Mouse (Mus musculus): ENCODE data around the gene Mief1. TPM values are rescaled to one million over a fixed set of nuclear protein-coding genes. Genes with fewer than 3 reads are reported as not detected.

Gene Mief1
- polyA plus RNA-seq, 1 experiment from 2014 or later = 35.2 TPM

GRCm38 (mm10) chr15:80257602-80258239, 23.9 kb downstream of the Mief1 start:
- peak overlapping the region; percentile 11; the same call in 1 of the 2 replicates for H3K9ac ChIP-seq (ENCODE audit: low read depth, low read length)
- H3K36me3 ChIP-seq (ENCODE audit: control insufficient read depth, insufficient read depth, low read length) = peaks cover 28% of the 10 kb centered on the region
- H3K4me3 ChIP-seq (ENCODE audit: low read depth, low read length) = no peak overlapping the region
- peaks cover 35% of the 10 kb centered on the region for H3K4me1 ChIP-seq (ENCODE audit: control insufficient read depth, insufficient read depth, low read length)
- H3K4me2 ChIP-seq (ENCODE audit: low read length) = peak overlapping the region; percentile 94
- no peak for ATAC-seq
- peak overlapping the region; percentile 97 for H3K27ac ChIP-seq (ENCODE audit: low read length)
- WGBS = 19% methylated on average over 4 of the region's 4 CpGs
- no peaks in the 10 kb centered on the region for H3K9me3 ChIP-seq (replicated peaks; ENCODE audit: control insufficient read depth, low read length, poor library complexity, severe bottlenecking)
- no peaks in the 10 kb centered on the region for H3K27me3 ChIP-seq (ENCODE audit: control insufficient read depth, insufficient read depth, low read depth, low read length)

DNA sequence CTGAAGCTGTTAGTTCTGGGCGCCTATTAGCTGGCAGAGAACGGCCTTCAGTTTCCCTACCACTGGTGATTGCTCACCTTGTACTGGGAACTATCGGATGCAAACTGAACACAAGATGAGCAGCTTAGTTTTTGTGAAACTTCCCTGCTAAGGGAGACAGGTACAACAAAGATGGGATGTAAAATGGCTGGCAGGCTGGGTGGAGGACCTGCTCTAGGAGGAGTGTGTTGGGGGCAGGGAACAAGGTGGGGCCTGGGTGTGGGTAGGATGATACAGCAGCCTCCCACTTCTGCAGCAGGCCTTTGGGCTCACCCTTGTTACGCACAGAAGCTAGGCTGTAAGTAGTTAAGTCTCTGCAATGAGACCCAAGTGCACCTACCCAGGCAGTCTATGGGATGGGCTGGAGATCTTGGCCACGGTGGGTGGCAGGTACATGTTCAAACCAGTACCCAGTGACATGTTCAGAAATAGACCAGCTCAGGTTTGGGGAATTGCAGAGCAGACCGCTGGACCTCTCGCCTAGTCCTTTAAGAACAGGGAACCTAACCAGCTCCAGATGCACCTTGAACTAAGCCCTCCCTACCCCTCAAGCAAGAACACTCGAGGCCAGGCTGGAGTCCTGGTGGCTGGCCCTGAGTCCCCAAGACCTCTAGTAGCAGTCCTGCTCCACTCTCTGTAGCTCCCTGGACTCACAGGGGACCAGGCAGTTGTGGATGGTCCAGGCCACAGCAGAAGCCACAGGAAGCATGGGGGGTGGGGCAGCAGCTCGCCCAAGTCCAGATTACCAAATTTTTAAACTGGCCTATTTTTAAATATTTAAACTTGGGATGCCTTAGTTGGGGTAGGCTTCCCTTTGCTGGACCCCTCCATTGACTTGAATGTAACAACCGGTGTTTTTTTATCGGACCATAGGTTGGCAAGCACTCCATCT, 24.7 kb downstream of the Mief1 start:
- H3K9me3 ChIP-seq (replicated peaks; ENCODE audit: control insufficient read depth, low read length, poor library complexity, severe bottlenecking) = no peaks in the 10 kb centered on the region
- H3K27me3 ChIP-seq (ENCODE audit: control insufficient read depth, insufficient read depth, low read depth, low read length) = no peaks in the 10 kb centered on the region
- H3K36me3 ChIP-seq (ENCODE audit: control insufficient read depth, insufficient read depth, low read length) = peaks cover 28% of the 10 kb centered on the region
- H3K4me2 ChIP-seq (ENCODE audit: low read length) = no peak overlapping the region
- peaks cover 43% of the 10 kb centered on the region for H3K4me1 ChIP-seq (ENCODE audit: control insufficient read depth, insufficient read depth, low read length)
- no peak overlapping the region for H3K4me3 ChIP-seq (ENCODE audit: low read depth, low read length)
- 67% methylated on average over 11 of the region's 11 CpGs for WGBS
- no peak for ATAC-seq
- 0 out of 2 replicates have a peak overlapping the region, but pooled peaks have one; percentile 11 for H3K9ac ChIP-seq (ENCODE audit: low read depth, low read length)
- H3K27ac ChIP-seq (ENCODE audit: low read length) = peak overlapping the region; percentile 22; the same call in 1 of the 2 replicates

DNA sequence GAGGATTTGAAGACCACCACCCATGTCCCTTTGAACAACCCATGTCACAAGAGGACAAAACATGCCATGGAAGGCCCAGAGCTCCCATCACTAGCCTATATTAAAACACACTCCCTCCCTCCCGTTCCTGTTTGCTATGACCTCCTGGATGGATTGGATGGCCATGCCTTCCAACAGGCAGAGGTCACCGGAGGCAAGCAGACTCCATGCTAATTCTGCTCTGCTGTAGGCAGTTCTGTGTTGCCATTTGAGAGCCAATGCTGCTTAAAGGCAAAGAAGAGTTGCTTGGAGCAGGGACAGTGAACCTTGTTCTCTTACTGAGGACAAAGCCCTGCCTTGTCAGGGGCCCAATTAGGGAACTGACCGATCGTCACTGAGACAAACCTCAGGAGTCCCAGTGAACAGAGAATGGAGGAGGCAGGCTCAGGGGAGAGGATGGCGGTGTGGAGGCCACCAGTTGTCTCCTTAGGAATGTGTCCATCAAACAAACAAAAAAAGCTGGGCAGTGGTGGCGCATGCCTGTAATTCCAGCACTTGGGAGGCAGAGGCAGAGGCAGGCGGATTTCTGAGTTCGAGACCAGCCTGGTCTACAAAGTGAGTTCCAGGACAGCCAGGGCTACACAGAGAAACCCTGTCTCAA, 25.7 kb downstream of the Mief1 start:
- Histone ChIP-seq H3K27ac (ENCODE audit: low read length) (no peak overlapping the region), H3K4me1 (ENCODE audit: control insufficient read depth, insufficient read depth, low read length) (peaks cover 38% of the 10 kb centered on the region), H3K9me3 (replicated peaks; ENCODE audit: control insufficient read depth, low read length, poor library complexity, severe bottlenecking) (no peaks in the 10 kb centered on the region), H3K4me3 (ENCODE audit: low read depth, low read length) (no peak overlapping the region), H3K27me3 (ENCODE audit: control insufficient read depth, insufficient read depth, low read depth, low read length) (no peaks in the 10 kb centered on the region), H3K36me3 (ENCODE audit: control insufficient read depth, insufficient read depth, low read length) (peaks cover 28% of the 10 kb centered on the region), H3K9ac (ENCODE audit: low read depth, low read length) (no peak overlapping the region), H3K4me2 (ENCODE audit: low read length) (no peak overlapping the region)
- WGBS = 70% methylated on average over 8 of the region's 8 CpGs
- ATAC-seq = no peak

- Histone ChIP-seq H3K9me3 (replicated peaks; ENCODE audit: control insufficient read depth, low read length, poor library complexity, severe bottlenecking) (no peaks in the 10 kb centered on the region), H3K4me3 (ENCODE audit: low read depth, low read length) (no peak overlapping the region), H3K9ac (ENCODE audit: low read depth, low read length) (no peak overlapping the region), H3K4me2 (ENCODE audit: low read length) (no peak overlapping the region), H3K27ac (ENCODE audit: low read length) (no peak overlapping the region), H3K4me1 (ENCODE audit: control insufficient read depth, insufficient read depth, low read length) (peaks cover 40% of the 10 kb centered on the region), H3K27me3 (ENCODE audit: control insufficient read depth, insufficient read depth, low read depth, low read length) (no peaks in the 10 kb centered on the region), H3K36me3 (ENCODE audit: control insufficient read depth, insufficient read depth, low read length) (peaks cover 28% of the 10 kb centered on the region)
- no peak for ATAC-seq
- 6% methylated on average over 3 of the region's 3 CpGs for WGBS
Observed at GRCm38 (mm10) chr15:80260677-80261076, 26.9 kb downstream of the Mief1 start.

GRCm38 (mm10) chr15:80261100-80261499, 27.3 kb downstream of the Mief1 start:
- Histone ChIP-seq H3K4me1 (ENCODE audit: control insufficient read depth, insufficient read depth, low read length) (peaks cover 40% of the 10 kb centered on the region), H3K27ac (ENCODE audit: low read length) (no peak overlapping the region), H3K9me3 (replicated peaks; ENCODE audit: control insufficient read depth, low read length, poor library complexity, severe bottlenecking) (no peaks in the 10 kb centered on the region), H3K4me2 (ENCODE audit: low read length) (no peak overlapping the region), H3K9ac (ENCODE audit: low read depth, low read length) (no peak overlapping the region), H3K36me3 (ENCODE audit: control insufficient read depth, insufficient read depth, low read length) (peaks cover 28% of the 10 kb centered on the region), H3K4me3 (ENCODE audit: low read depth, low read length) (no peak overlapping the region), H3K27me3 (ENCODE audit: control insufficient read depth, insufficient read depth, low read depth, low read length) (no peaks in the 10 kb centered on the region)
- WGBS = 85% methylated on average over 7 of the region's 7 CpGs
- ATAC-seq = no peak

DNA sequence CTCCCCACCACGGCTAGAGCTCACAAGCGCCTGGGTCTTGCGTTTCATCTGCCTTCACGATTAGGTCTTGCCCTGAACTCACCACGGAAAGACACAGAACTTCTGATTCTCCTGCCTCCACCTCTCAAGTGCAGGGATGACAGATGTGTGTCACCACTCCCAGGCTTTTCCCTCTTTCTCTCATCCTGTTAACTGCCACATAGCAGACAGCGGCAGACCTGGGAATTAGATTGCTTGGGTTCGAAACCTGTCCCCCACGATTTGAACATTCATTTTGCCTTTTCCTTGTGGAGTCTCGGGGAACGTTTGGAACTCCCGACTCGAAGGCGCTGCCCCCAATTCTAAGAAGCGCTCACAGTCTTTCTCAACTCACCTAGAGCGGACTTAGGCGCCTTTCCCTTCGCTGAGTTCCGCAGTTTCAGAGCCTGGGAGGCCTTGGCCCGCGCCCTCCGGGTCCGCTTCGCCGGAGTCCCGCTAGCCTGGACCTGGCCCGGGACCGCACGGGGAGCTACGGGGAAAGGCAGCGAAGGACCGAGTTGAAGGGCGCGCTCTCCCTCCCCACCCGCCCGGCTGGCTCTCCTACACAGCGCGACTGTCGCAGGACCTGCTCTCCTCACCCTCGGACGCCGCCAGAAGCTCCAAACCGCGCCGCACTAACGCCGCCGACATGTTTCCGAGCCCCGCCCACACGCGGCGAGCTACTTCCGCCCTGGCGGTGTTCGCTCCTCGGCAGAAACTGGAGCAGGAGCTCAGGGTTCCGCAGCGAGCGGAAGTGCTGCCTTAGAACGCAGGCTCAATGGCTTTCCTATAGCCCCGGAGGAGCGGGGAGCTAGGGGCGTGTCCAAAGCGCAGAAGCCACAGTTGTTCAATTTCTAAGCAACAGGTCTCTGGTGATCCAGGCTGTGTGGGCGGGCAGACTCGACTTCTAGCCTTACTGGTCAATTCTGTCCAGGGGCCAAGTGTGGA, 30.1 kb downstream of the Mief1 start, which contains the start of gene Rps19bp1:
Gene Rps19bp1, minus strand, starts transcription at position 706 of the 966 bp plus-strand sequence.
- peak within 1 kb of the TSS; percentile 86 for H3K9ac ChIP-seq (ENCODE audit: low read depth, low read length)
- H3K36me3 ChIP-seq (ENCODE audit: control insufficient read depth, insufficient read depth, low read length) = peaks cover 5% of the 10 kb centered on the region; the same call in 1 of the 2 replicates
- no peaks in the 10 kb centered on the region for H3K9me3 ChIP-seq (replicated peaks; ENCODE audit: control insufficient read depth, low read length, poor library complexity, severe bottlenecking)
- H3K4me1 ChIP-seq (ENCODE audit: control insufficient read depth, insufficient read depth, low read length) = peaks cover 18% of the 10 kb centered on the region
- peak within 1 kb of the TSS; percentile 73 for H3K27ac ChIP-seq (ENCODE audit: low read length)
- no peaks in the 10 kb centered on the region for H3K27me3 ChIP-seq (ENCODE audit: control insufficient read depth, insufficient read depth, low read depth, low read length)
- H3K4me2 ChIP-seq (ENCODE audit: low read length) = peak within 1 kb of the TSS; percentile 96
- peak; percentile 89 for ATAC-seq
- peak within 1 kb of the TSS; percentile 83 for H3K4me3 ChIP-seq (ENCODE audit: low read depth, low read length)
- WGBS = 2% methylated on average over 64 of the region's 66 CpGs

DNA sequence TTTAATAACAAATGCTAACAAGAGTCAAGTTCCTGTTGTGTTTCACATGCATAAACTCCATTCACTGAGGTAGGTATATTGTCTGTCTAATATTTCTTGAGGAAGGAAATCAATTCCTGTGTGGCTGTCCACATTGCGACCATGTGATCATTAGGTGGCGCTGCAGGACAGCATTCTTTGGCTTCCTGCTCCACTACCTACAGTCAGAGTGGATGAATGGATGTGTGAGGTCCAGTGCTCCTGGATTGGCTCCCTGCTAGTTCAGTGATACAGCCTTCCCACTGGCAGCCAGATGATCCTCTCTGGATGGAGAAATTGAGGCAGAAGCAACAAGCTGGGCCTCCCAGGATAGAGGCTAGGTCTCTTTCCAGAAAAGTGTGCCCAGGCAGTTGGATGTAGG, 32.5 kb downstream of the Mief1 start:
- H3K4me3 ChIP-seq (ENCODE audit: low read depth, low read length) = no peak overlapping the region
- H3K9ac ChIP-seq (ENCODE audit: low read depth, low read length) = no peak overlapping the region
- WGBS = 0% methylated on average over 2 of the region's 2 CpGs
- no peak overlapping the region for H3K4me2 ChIP-seq (ENCODE audit: low read length)
- no peaks in the 10 kb centered on the region for H3K9me3 ChIP-seq (replicated peaks; ENCODE audit: control insufficient read depth, low read length, poor library complexity, severe bottlenecking)
- no peak overlapping the region for H3K27ac ChIP-seq (ENCODE audit: low read length)
- H3K36me3 ChIP-seq (ENCODE audit: control insufficient read depth, insufficient read depth, low read length) = no peaks in the 10 kb centered on the region
- H3K4me1 ChIP-seq (ENCODE audit: control insufficient read depth, insufficient read depth, low read length) = peaks cover 18% of the 10 kb centered on the region
- ATAC-seq = peak; percentile 61; the same call in 1 of the 2 replicates
- H3K27me3 ChIP-seq (ENCODE audit: control insufficient read depth, insufficient read depth, low read depth, low read length) = no peaks in the 10 kb centered on the region

DNA sequence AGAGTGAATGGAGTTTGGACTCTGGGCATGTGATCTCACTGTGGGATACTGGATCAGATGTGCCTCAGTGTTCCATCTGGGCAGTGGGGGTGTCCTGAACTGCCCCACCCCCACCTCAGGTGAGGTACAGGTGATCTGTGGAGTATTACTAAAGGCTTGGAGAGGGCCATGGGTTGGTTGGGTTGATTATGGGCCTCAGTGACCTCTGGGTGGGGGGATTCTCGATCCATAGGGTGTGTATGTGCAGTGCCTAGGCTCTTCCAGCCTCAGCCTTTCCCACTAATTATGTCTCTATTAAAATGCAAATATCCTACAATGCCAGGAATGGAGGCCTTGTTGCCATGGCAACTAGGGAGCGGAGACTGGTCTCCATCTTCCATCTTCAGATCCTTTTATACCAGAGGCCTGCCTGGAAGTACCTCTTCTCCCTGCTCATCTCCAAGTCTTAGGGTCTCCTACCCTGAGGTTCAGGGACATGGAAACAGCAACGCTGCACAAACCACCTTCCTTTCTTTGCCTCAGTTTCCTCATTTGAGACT, 38.1 kb downstream of the Mief1 start:
- Histone ChIP-seq H3K9me3 (replicated peaks; ENCODE audit: control insufficient read depth, low read length, poor library complexity, severe bottlenecking) (no peaks in the 10 kb centered on the region), H3K27me3 (ENCODE audit: control insufficient read depth, insufficient read depth, low read depth, low read length) (no peaks in the 10 kb centered on the region; the same call in 1 of the 2 replicates), H3K4me3 (ENCODE audit: low read depth, low read length) (no peak overlapping the region), H3K36me3 (ENCODE audit: control insufficient read depth, insufficient read depth, low read length) (no peaks in the 10 kb centered on the region), H3K4me2 (ENCODE audit: low read length) (no peak overlapping the region), H3K4me1 (ENCODE audit: control insufficient read depth, insufficient read depth, low read length) (peaks cover 6% of the 10 kb centered on the region), H3K9ac (ENCODE audit: low read depth, low read length) (no peak overlapping the region), H3K27ac (ENCODE audit: low read length) (no peak overlapping the region)
- no peak for ATAC-seq
- 43% methylated on average over 3 of the region's 3 CpGs for WGBS

Data from midbrain, embryonic 16.5 days (tissue).